Mouse (Mus musculus): ENCODE measurements around the gene Fam181a. TPM values are rescaled to one million over a fixed set of nuclear protein-coding genes. Genes with fewer than 3 reads are reported as not detected.

Gene Fam181a
- polyA plus RNA-seq, 1 experiment from 2014 or later, result 0.13 TPM

DNA sequence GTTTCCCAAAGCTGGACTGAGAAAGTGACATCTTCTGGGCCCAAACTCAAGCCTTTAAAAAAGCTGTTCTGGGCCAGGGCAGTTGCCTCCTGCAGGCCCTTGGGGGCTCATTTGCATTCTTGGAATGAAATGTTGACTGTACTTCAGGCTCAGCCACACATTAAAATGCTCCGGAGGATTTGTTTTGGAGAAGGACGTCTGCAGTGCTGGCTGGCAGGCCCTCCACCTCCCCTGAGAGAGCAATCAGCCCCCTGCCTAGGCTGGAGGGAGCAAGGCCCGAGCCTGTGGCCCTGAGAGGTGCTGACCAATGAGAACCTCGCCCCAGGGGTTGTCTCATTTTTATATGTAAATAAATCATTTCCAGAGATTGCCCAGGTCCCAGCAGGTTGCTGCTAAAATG is 14.5 kb upstream of the Fam181a start:
- H3K4me2 ChIP-seq (replicated peaks), result no peak overlapping the region
- no peaks in the 10 kb centered on the region for H3K36me3 ChIP-seq
- ATAC-seq, result no peak
- H3K4me1 ChIP-seq (replicated peaks), result no peaks in the 10 kb centered on the region
- 19% methylated on average over 4 of the region's 4 CpGs for WGBS
- H3K27ac ChIP-seq, result no peak overlapping the region
- no peaks in the 10 kb centered on the region; the same call in 1 of the 2 replicates for H3K27me3 ChIP-seq (replicated peaks)
- no peaks in the 10 kb centered on the region for H3K9me3 ChIP-seq
- H3K9ac ChIP-seq, result no peak overlapping the region
- H3K4me3 ChIP-seq (replicated peaks), result no peak overlapping the region

GRCm38 (mm10) chr12:103300493-103300892 is 10.3 kb upstream of the Fam181a start:
- Histone ChIP-seq H3K4me2 (replicated peaks) (no peak overlapping the region), H3K27me3 (replicated peaks) (no peaks in the 10 kb centered on the region; the same call in 1 of the 2 replicates), H3K9ac (no peak overlapping the region), H3K9me3 (no peaks in the 10 kb centered on the region), H3K4me1 (replicated peaks) (no peaks in the 10 kb centered on the region), H3K27ac (no peak overlapping the region), H3K4me3 (replicated peaks) (no peak overlapping the region), H3K36me3 (no peaks in the 10 kb centered on the region)
- 53% methylated on average over 9 of the region's 9 CpGs for WGBS
- ATAC-seq, result no peak

GRCm38 (mm10) chr12:103301645-103302044 is 9.1 kb upstream of the Fam181a start:
- H3K27ac ChIP-seq, result no peak overlapping the region
- H3K27me3 ChIP-seq (replicated peaks), result no peaks in the 10 kb centered on the region; the same call in 1 of the 2 replicates
- H3K4me1 ChIP-seq (replicated peaks), result no peaks in the 10 kb centered on the region
- ATAC-seq, result no peak
- H3K4me3 ChIP-seq (replicated peaks), result no peak overlapping the region
- H3K9ac ChIP-seq, result no peak overlapping the region
- H3K4me2 ChIP-seq (replicated peaks), result no peak overlapping the region
- no peaks in the 10 kb centered on the region for H3K36me3 ChIP-seq
- 51% methylated on average over 2 of the region's 2 CpGs for WGBS
- no peaks in the 10 kb centered on the region for H3K9me3 ChIP-seq

GRCm38 (mm10) chr12:103302960-103303359 is 7.8 kb upstream of the Fam181a start:
- WGBS, result 72% methylated on average over 1 of the region's 1 CpGs
- no peak overlapping the region for H3K4me2 ChIP-seq (replicated peaks)
- H3K9me3 ChIP-seq, result no peaks in the 10 kb centered on the region
- H3K9ac ChIP-seq, result no peak overlapping the region
- no peaks in the 10 kb centered on the region for H3K4me1 ChIP-seq (replicated peaks)
- no peaks in the 10 kb centered on the region for H3K36me3 ChIP-seq
- H3K27ac ChIP-seq, result no peak overlapping the region
- ATAC-seq, result no peak
- H3K27me3 ChIP-seq (replicated peaks), result no peaks in the 10 kb centered on the region
- H3K4me3 ChIP-seq (replicated peaks), result no peak overlapping the region

- ATAC-seq, result no peak
- Histone ChIP-seq H3K4me1 (replicated peaks) (no peaks in the 10 kb centered on the region), H3K27ac (no peak overlapping the region), H3K9me3 (no peaks in the 10 kb centered on the region), H3K36me3 (no peaks in the 10 kb centered on the region), H3K4me3 (replicated peaks) (no peak overlapping the region), H3K27me3 (replicated peaks) (no peaks in the 10 kb centered on the region), H3K9ac (no peak overlapping the region), H3K4me2 (replicated peaks) (no peak overlapping the region)
- 49% methylated on average over 2 of the region's 2 CpGs for WGBS
These were observed 4.6 kb upstream of the Fam181a start for GRCm38 (mm10) chr12:103306224-103306623.

- 22% methylated on average over 3 of the region's 3 CpGs for WGBS
- H3K4me2 ChIP-seq (replicated peaks), result no peak overlapping the region
These were observed 4.1 kb upstream of the Fam181a start for GRCm38 (mm10) chr12:103306720-103307119.

DNA sequence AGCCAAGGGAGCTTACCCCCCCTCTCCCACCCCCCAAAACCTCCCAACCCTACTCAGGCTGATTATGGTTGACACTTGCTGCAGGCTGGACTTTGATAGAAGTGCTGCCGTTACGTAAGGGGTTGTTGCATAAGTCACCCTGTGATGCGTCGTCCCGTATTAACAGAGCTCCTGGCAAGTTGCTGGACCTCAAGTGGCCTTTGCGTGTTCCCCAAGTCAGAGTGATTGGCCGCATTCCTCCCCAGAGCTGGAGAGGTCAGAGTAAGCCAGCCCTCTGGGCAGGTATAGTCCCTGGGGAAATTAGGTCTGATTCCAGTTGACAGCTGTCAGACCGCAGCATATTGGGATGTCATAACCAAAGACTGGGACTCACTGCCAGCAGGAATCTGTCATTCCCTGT is 1.1 kb downstream of the Fam181a start:
- Histone ChIP-seq H3K27me3 (replicated peaks) (peaks cover 33% of the 10 kb centered on the region), H3K4me3 (replicated peaks) (no peak overlapping the region), H3K4me2 (replicated peaks) (no peak overlapping the region), H3K27ac (no peak overlapping the region), H3K9ac (no peak overlapping the region), H3K4me1 (replicated peaks) (no peaks in the 10 kb centered on the region), H3K36me3 (no peaks in the 10 kb centered on the region), H3K9me3 (no peaks in the 10 kb centered on the region)
- 73% methylated on average over 8 of the region's 8 CpGs for WGBS
- ATAC-seq, result no peak

More at GRCm38 (mm10) chr12:103306720-103307119, 4.1 kb upstream of the Fam181a start:
- Histone ChIP-seq H3K4me1 (replicated peaks) (no peaks in the 10 kb centered on the region), H3K27ac (no peak overlapping the region), H3K36me3 (no peaks in the 10 kb centered on the region), H3K9ac (no peak overlapping the region), H3K27me3 (replicated peaks) (no peaks in the 10 kb centered on the region), H3K9me3 (no peaks in the 10 kb centered on the region), H3K4me3 (replicated peaks) (no peak overlapping the region)
- no peak for ATAC-seq

DNA sequence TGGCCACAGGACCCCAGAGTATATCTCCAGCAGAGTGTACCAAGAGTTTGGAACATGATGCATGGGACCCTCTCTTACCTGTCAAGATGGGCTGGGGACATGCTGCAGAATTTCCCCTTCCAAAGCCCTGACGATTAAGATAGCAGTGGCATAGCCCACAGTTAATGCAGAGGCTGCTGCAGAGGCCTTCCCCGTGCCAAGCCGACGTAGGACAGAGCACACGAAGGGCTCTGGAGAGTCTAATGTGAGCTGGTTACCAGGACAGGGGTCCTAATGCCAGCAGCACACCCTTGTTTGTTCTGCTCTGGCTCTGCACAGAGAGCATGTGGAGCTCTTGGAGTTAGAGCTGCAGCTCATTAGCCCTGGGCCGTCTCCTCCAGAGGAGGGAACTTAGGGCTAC is 2.5 kb downstream of the Fam181a start:
- no peak for ATAC-seq
- no peak overlapping the region for H3K27ac ChIP-seq
- no peak overlapping the region for H3K9ac ChIP-seq
- H3K36me3 ChIP-seq, result no peaks in the 10 kb centered on the region
- no peak overlapping the region for H3K4me3 ChIP-seq (replicated peaks)
- H3K27me3 ChIP-seq (replicated peaks), result peaks cover 33% of the 10 kb centered on the region
- WGBS, result 79% methylated on average over 6 of the region's 6 CpGs
- no peaks in the 10 kb centered on the region for H3K4me1 ChIP-seq (replicated peaks)
- H3K4me2 ChIP-seq (replicated peaks), result no peak overlapping the region
- H3K9me3 ChIP-seq, result no peaks in the 10 kb centered on the region

DNA sequence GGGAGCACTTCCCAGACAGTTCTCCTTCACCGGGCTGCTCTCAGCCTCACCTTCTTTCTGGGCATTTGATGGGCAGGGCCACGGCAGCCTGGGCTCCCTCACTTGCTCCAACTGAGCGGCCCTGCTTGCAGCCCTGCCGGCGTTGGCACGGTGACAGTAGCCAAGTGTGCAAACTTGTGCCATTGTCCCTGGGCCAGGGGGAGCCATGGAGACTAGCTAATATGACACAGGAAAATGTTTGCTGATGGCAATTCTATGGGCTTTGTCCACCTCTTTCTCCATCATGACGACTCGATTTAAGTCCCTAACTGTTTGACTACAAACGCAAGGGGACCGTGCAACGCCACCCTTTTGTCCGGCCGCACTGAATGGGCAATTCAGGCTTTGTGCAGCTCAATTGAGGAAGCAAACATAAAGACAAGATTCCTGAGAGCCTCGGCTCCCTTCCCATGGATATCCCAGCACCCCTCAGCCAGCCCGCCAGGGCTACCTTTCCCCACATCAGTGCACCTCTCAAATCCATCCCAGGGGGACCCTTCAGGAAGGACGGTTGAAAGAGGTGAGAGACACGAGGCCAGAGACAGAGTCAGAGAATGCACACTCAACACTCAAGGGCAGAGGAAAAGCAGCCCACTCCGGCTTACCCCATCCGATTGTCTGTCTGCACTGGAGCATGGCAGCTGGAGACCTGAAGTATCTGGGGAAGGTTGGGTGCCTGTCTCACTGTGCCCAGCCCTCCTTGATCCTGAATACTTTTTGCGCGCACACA is 3.3 kb downstream of the Fam181a start:
- no peaks in the 10 kb centered on the region for H3K36me3 ChIP-seq
- H3K9me3 ChIP-seq, result no peaks in the 10 kb centered on the region
- no peak for ATAC-seq
- H3K9ac ChIP-seq, result no peak overlapping the region
- H3K4me3 ChIP-seq (replicated peaks), result no peak overlapping the region
- no peak overlapping the region for H3K4me2 ChIP-seq (replicated peaks)
- peaks cover 33% of the 10 kb centered on the region for H3K27me3 ChIP-seq (replicated peaks)
- H3K4me1 ChIP-seq (replicated peaks), result no peaks in the 10 kb centered on the region
- WGBS, result 67% methylated on average over 21 of the region's 21 CpGs
- H3K27ac ChIP-seq, result no peak overlapping the region

DNA sequence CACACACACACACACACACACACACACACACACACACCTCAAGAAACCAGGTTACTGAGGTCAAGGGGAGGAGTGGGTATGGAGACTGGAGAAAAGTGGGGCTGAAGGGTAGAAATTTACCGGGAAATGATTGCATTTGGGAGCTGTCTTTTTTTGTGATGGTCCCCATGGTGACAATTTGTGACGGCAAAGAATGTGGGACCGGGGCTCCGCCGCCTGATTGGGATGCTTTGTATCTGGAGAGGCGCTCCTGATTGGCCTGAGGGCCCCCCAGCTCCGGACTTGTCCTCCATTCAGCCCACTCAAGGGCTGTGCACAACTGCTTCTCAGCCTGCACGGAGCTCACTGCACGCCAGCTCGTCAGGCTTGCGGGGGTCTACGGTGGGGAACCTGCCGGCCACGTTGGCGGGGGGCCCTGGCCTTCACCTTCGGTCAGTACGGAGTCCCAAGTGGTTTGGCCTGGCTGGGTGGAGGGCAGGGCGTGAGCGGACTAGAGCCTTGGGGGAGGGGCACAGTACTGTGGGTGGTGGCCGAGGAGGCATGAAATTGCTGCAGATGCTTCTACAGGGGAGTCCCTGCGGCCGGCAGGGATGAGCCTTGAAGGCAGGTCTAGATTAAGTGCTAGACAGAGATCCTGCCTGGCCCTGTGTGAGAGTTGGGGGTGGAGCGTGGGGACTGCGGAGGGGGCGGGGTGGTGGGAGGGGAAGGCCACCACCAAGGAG is 4.0 kb downstream of the Fam181a start:
- WGBS, result 6% methylated on average over 24 of the region's 25 CpGs
- H3K4me2 ChIP-seq (replicated peaks), result peak overlapping the region; percentile 20; the same call in 1 of the 2 replicates

DNA sequence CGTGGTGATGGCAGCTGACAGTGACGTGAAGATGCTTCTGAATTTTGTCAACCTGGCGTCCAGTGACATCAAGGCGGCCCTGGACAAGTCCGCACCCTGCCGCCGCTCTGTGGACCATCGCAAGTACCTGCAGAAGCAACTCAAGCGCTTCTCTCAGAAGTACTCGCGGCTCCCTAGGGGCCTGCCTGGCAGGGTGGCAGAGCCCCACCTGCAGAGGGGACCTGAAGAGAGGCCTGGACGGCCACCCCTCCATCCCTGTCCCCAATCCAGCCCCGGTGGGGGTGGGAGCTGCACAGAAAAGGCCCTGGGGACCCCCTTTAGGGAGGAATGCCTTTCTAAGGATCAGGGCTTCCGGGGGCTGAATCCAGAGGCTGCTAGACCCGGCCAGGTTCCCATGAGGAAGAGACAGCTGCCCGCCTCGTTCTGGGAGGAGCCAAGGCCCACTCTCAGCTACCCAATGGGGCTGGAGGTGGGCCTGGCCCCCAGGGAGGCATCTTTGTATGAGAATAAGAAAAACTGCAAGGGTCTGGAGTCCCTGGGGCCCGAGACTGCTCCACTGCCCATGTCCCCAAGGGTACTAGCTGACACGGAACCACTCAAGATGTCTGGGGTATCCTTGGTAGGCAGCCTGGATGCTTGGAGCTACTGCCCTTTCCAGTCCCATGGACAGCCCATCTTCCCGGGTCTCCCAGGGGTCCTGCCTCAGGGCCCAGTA is 5.2 kb downstream of the Fam181a start:
- no peak overlapping the region for H3K9ac ChIP-seq
- no peaks in the 10 kb centered on the region for H3K36me3 ChIP-seq
- peaks cover 33% of the 10 kb centered on the region for H3K27me3 ChIP-seq (replicated peaks)
- no peak overlapping the region for H3K27ac ChIP-seq
- WGBS, result 48% methylated on average over 20 of the region's 20 CpGs
- H3K4me1 ChIP-seq (replicated peaks), result no peaks in the 10 kb centered on the region
- no peak overlapping the region for H3K4me3 ChIP-seq (replicated peaks)
- H3K9me3 ChIP-seq, result no peaks in the 10 kb centered on the region
- no peak overlapping the region for H3K4me2 ChIP-seq (replicated peaks)
- ATAC-seq, result no peak

More for the DNA sequence above, 4.0 kb downstream of the Fam181a start:
- Histone ChIP-seq H3K27ac (no peak overlapping the region), H3K36me3 (no peaks in the 10 kb centered on the region), H3K4me3 (replicated peaks) (no peak overlapping the region), H3K4me1 (replicated peaks) (no peaks in the 10 kb centered on the region), H3K27me3 (replicated peaks) (peaks cover 33% of the 10 kb centered on the region), H3K9ac (no peak overlapping the region), H3K9me3 (no peaks in the 10 kb centered on the region)
- ATAC-seq, result no peak

- no peak overlapping the region for H3K27ac ChIP-seq
- H3K27me3 ChIP-seq (replicated peaks), result peaks cover 14% of the 10 kb centered on the region
- H3K9ac ChIP-seq, result no peak overlapping the region
- no peaks in the 10 kb centered on the region for H3K9me3 ChIP-seq
- H3K4me2 ChIP-seq (replicated peaks), result no peak overlapping the region
- H3K4me1 ChIP-seq (replicated peaks), result peaks cover 6% of the 10 kb centered on the region; the same call in 1 of the 2 replicates
- no peaks in the 10 kb centered on the region for H3K36me3 ChIP-seq
- WGBS, result 34% methylated on average over 3 of the region's 3 CpGs
- no peak overlapping the region for H3K4me3 ChIP-seq (replicated peaks)
- ATAC-seq, result no peak
These were observed 12.0 kb downstream of the Fam181a start for GRCm38 (mm10) chr12:103322801-103323200.

Measured in intestine, embryonic 15.5 days (tissue).